Mouse (Mus musculus): ENCODE measurements around the gene Lamtor1. TPM values are rescaled to one million over a fixed set of nuclear protein-coding genes. Genes with fewer than 3 reads are reported as not detected.
A peak's percentile ranks its signal among the peaks of the same experiment; 100 is the strongest.
"Not testable (repeated sequence)": the region's sequence is repeated elsewhere in the genome, so short reads cannot be mapped to it uniquely, and the experiment has no call there.

Gene Lamtor1
- polyA plus RNA-seq, 1 experiment from 2014 or later, result 163 TPM

GRCm38 (mm10) chr7:101937569-101937968, 31.9 kb downstream of the Lamtor1 start:
- H3K36me3 ChIP-seq (ENCODE audit: control insufficient read depth, insufficient read depth, low read length), result no peaks in the 10 kb centered on the region
- no peak overlapping the region for H3K27ac ChIP-seq (ENCODE audit: low read length)
- H3K27me3 ChIP-seq (ENCODE audit: control insufficient read depth, insufficient read depth, low read depth, low read length), result no peaks in the 10 kb centered on the region
- H3K4me3 ChIP-seq (ENCODE audit: low read length), result no peak overlapping the region
- no peak overlapping the region for H3K9ac ChIP-seq (ENCODE audit: low read length)
- no peaks in the 10 kb centered on the region for H3K9me3 ChIP-seq (ENCODE audit: control insufficient read depth, low read length)
- H3K4me2 ChIP-seq (ENCODE audit: low read depth, low read length), result no peak overlapping the region
- ATAC-seq (ENCODE audit: low read depth), result no peak
- WGBS, result 98% methylated on average over 4 of the region's 4 CpGs
- peaks cover 11% of the 10 kb centered on the region for H3K4me1 ChIP-seq (replicated peaks; ENCODE audit: control insufficient read depth, insufficient read depth, low read length)

GRCm38 (mm10) chr7:101938348-101938747, 32.6 kb downstream of the Lamtor1 start:
- H3K4me1 ChIP-seq (replicated peaks; ENCODE audit: control insufficient read depth, insufficient read depth, low read length), result peaks cover 8% of the 10 kb centered on the region
- no peaks in the 10 kb centered on the region for H3K9me3 ChIP-seq (ENCODE audit: control insufficient read depth, low read length)
- no peaks in the 10 kb centered on the region for H3K27me3 ChIP-seq (ENCODE audit: control insufficient read depth, insufficient read depth, low read depth, low read length)
- no peak overlapping the region for H3K27ac ChIP-seq (ENCODE audit: low read length)
- H3K4me3 ChIP-seq (ENCODE audit: low read length), result no peak overlapping the region
- no peak overlapping the region for H3K4me2 ChIP-seq (ENCODE audit: low read depth, low read length)
- no peak overlapping the region for H3K9ac ChIP-seq (ENCODE audit: low read length)
- WGBS, result 67% methylated on average over 2 of the region's 2 CpGs
- ATAC-seq (ENCODE audit: low read depth), result no peak
- H3K36me3 ChIP-seq (ENCODE audit: control insufficient read depth, insufficient read depth, low read length), result no peaks in the 10 kb centered on the region

- no peak for ATAC-seq (ENCODE audit: low read depth)
- no peak overlapping the region for H3K27ac ChIP-seq (ENCODE audit: low read length)
- H3K4me1 ChIP-seq (replicated peaks; ENCODE audit: control insufficient read depth, insufficient read depth, low read length), result peaks cover 7% of the 10 kb centered on the region
- no peak overlapping the region for H3K4me2 ChIP-seq (ENCODE audit: low read depth, low read length)
- no peak overlapping the region for H3K9ac ChIP-seq (ENCODE audit: low read length)
- 88% methylated on average over 4 of the region's 4 CpGs for WGBS
- no peaks in the 10 kb centered on the region for H3K9me3 ChIP-seq (ENCODE audit: control insufficient read depth, low read length)
- no peaks in the 10 kb centered on the region for H3K27me3 ChIP-seq (ENCODE audit: control insufficient read depth, insufficient read depth, low read depth, low read length)
- H3K36me3 ChIP-seq (ENCODE audit: control insufficient read depth, insufficient read depth, low read length), result no peaks in the 10 kb centered on the region
- H3K4me3 ChIP-seq (ENCODE audit: low read length), result no peak overlapping the region
Measured at GRCm38 (mm10) chr7:101939758-101940157, 34.1 kb downstream of the Lamtor1 start.

- not testable (repeated sequence) for ATAC-seq (ENCODE audit: low read depth)
Measured at GRCm38 (mm10) chr7:101949008-101949407, 43.3 kb downstream of the Lamtor1 start.

GRCm38 (mm10) chr7:101951648-101952047, 45.9 kb downstream of the Lamtor1 start:
- Histone ChIP-seq H3K4me3 (ENCODE audit: low read length) (no peak overlapping the region), H3K36me3 (ENCODE audit: control insufficient read depth, insufficient read depth, low read length) (no peaks in the 10 kb centered on the region), H3K4me1 (replicated peaks; ENCODE audit: control insufficient read depth, insufficient read depth, low read length) (no peaks in the 10 kb centered on the region), H3K9ac (ENCODE audit: low read length) (no peak overlapping the region), H3K4me2 (ENCODE audit: low read depth, low read length) (no peak overlapping the region), H3K9me3 (ENCODE audit: control insufficient read depth, low read length) (no peaks in the 10 kb centered on the region), H3K27ac (ENCODE audit: low read length) (no peak overlapping the region), H3K27me3 (ENCODE audit: control insufficient read depth, insufficient read depth, low read depth, low read length) (no peaks in the 10 kb centered on the region)
- peak; percentile 59; the same call in 1 of the 2 replicates for ATAC-seq (ENCODE audit: low read depth)
- WGBS, result 63% methylated on average over 1 of the region's 1 CpGs

More at GRCm38 (mm10) chr7:101949008-101949407, 43.3 kb downstream of the Lamtor1 start:
- not testable (repeated sequence) for H3K4me3 ChIP-seq (ENCODE audit: low read length); H3K36me3 ChIP-seq (ENCODE audit: control insufficient read depth, insufficient read depth, low read length); H3K27ac ChIP-seq (ENCODE audit: low read length); H3K27me3 ChIP-seq (ENCODE audit: control insufficient read depth, insufficient read depth, low read depth, low read length); H3K4me2 ChIP-seq (ENCODE audit: low read depth, low read length); H3K9me3 ChIP-seq (ENCODE audit: control insufficient read depth, low read length); H3K4me1 ChIP-seq (replicated peaks; ENCODE audit: control insufficient read depth, insufficient read depth, low read length); H3K9ac ChIP-seq (ENCODE audit: low read length)
- WGBS, result 92% methylated on average over 5 of the region's 5 CpGs

- Histone ChIP-seq H3K27me3 (ENCODE audit: control insufficient read depth, insufficient read depth, low read depth, low read length) (no peaks in the 10 kb centered on the region), H3K9ac (ENCODE audit: low read length) (no peak overlapping the region), H3K4me3 (ENCODE audit: low read length) (no peak overlapping the region), H3K4me2 (ENCODE audit: low read depth, low read length) (no peak overlapping the region), H3K4me1 (replicated peaks; ENCODE audit: control insufficient read depth, insufficient read depth, low read length) (no peaks in the 10 kb centered on the region), H3K36me3 (ENCODE audit: control insufficient read depth, insufficient read depth, low read length) (no peaks in the 10 kb centered on the region), H3K9me3 (ENCODE audit: control insufficient read depth, low read length) (no peaks in the 10 kb centered on the region), H3K27ac (ENCODE audit: low read length) (no peak overlapping the region)
- peak; percentile 28; the same call in 1 of the 2 replicates for ATAC-seq (ENCODE audit: low read depth)
- 43% methylated on average over 2 of the region's 2 CpGs for WGBS
Measured at GRCm38 (mm10) chr7:101952098-101952497, 46.4 kb downstream of the Lamtor1 start.

- no peaks in the 10 kb centered on the region for H3K9me3 ChIP-seq (ENCODE audit: control insufficient read depth, low read length)
- no peak for ATAC-seq (ENCODE audit: low read depth)
Measured at GRCm38 (mm10) chr7:101954163-101954562, 48.5 kb downstream of the Lamtor1 start.

GRCm38 (mm10) chr7:101955276-101955675, 49.6 kb downstream of the Lamtor1 start:
- Histone ChIP-seq H3K4me2 (ENCODE audit: low read depth, low read length) (no peak overlapping the region), H3K36me3 (ENCODE audit: control insufficient read depth, insufficient read depth, low read length) (no peaks in the 10 kb centered on the region), H3K4me3 (ENCODE audit: low read length) (no peak overlapping the region), H3K27ac (ENCODE audit: low read length) (no peak overlapping the region), H3K4me1 (replicated peaks; ENCODE audit: control insufficient read depth, insufficient read depth, low read length) (no peaks in the 10 kb centered on the region), H3K9me3 (ENCODE audit: control insufficient read depth, low read length) (no peaks in the 10 kb centered on the region), H3K9ac (ENCODE audit: low read length) (no peak overlapping the region), H3K27me3 (ENCODE audit: control insufficient read depth, insufficient read depth, low read depth, low read length) (no peaks in the 10 kb centered on the region)
- whole genome bisulfite sequencing, result 78% methylated on average over 2 of the region's 2 CpGs
- ATAC-seq (ENCODE audit: low read depth), result no peak

More at GRCm38 (mm10) chr7:101954163-101954562, 48.5 kb downstream of the Lamtor1 start:
- no peaks in the 10 kb centered on the region for H3K27me3 ChIP-seq (ENCODE audit: control insufficient read depth, insufficient read depth, low read depth, low read length)
- no peak overlapping the region for H3K9ac ChIP-seq (ENCODE audit: low read length)
- no peaks in the 10 kb centered on the region for H3K4me1 ChIP-seq (replicated peaks; ENCODE audit: control insufficient read depth, insufficient read depth, low read length)
- no peak overlapping the region for H3K27ac ChIP-seq (ENCODE audit: low read length)
- H3K4me3 ChIP-seq (ENCODE audit: low read length), result no peak overlapping the region
- WGBS, result 92% methylated on average over 2 of the region's 2 CpGs
- no peaks in the 10 kb centered on the region for H3K36me3 ChIP-seq (ENCODE audit: control insufficient read depth, insufficient read depth, low read length)
- H3K4me2 ChIP-seq (ENCODE audit: low read depth, low read length), result no peak overlapping the region

- ATAC-seq (ENCODE audit: low read depth), result no peak
- Histone ChIP-seq H3K27me3 (ENCODE audit: control insufficient read depth, insufficient read depth, low read depth, low read length) (no peaks in the 10 kb centered on the region), H3K9me3 (ENCODE audit: control insufficient read depth, low read length) (no peaks in the 10 kb centered on the region), H3K9ac (ENCODE audit: low read length) (no peak overlapping the region), H3K27ac (ENCODE audit: low read length) (no peak overlapping the region), H3K4me3 (ENCODE audit: low read length) (no peak overlapping the region), H3K4me1 (replicated peaks; ENCODE audit: control insufficient read depth, insufficient read depth, low read length) (no peaks in the 10 kb centered on the region), H3K4me2 (ENCODE audit: low read depth, low read length) (no peak overlapping the region), H3K36me3 (ENCODE audit: control insufficient read depth, insufficient read depth, low read length) (no peaks in the 10 kb centered on the region)
- 74% methylated on average over 4 of the region's 4 CpGs for WGBS
Measured at GRCm38 (mm10) chr7:101955862-101956261, 50.2 kb downstream of the Lamtor1 start.

GRCm38 (mm10) chr7:101956481-101956880, 50.8 kb downstream of the Lamtor1 start:
- H3K4me1 ChIP-seq (replicated peaks; ENCODE audit: control insufficient read depth, insufficient read depth, low read length), result no peaks in the 10 kb centered on the region
- no peak overlapping the region for H3K4me3 ChIP-seq (ENCODE audit: low read length)
- H3K27ac ChIP-seq (ENCODE audit: low read length), result no peak overlapping the region
- 84% methylated on average over 1 of the region's 1 CpGs for WGBS
- H3K36me3 ChIP-seq (ENCODE audit: control insufficient read depth, insufficient read depth, low read length), result no peaks in the 10 kb centered on the region
- no peak overlapping the region for H3K9ac ChIP-seq (ENCODE audit: low read length)
- H3K9me3 ChIP-seq (ENCODE audit: control insufficient read depth, low read length), result no peaks in the 10 kb centered on the region
- no peak overlapping the region for H3K4me2 ChIP-seq (ENCODE audit: low read depth, low read length)
- H3K27me3 ChIP-seq (ENCODE audit: control insufficient read depth, insufficient read depth, low read depth, low read length), result no peaks in the 10 kb centered on the region
- no peak for ATAC-seq (ENCODE audit: low read depth)
